9 mouse cellular contexts compared by ENCODE assay signal in the genomic region with DNA sequence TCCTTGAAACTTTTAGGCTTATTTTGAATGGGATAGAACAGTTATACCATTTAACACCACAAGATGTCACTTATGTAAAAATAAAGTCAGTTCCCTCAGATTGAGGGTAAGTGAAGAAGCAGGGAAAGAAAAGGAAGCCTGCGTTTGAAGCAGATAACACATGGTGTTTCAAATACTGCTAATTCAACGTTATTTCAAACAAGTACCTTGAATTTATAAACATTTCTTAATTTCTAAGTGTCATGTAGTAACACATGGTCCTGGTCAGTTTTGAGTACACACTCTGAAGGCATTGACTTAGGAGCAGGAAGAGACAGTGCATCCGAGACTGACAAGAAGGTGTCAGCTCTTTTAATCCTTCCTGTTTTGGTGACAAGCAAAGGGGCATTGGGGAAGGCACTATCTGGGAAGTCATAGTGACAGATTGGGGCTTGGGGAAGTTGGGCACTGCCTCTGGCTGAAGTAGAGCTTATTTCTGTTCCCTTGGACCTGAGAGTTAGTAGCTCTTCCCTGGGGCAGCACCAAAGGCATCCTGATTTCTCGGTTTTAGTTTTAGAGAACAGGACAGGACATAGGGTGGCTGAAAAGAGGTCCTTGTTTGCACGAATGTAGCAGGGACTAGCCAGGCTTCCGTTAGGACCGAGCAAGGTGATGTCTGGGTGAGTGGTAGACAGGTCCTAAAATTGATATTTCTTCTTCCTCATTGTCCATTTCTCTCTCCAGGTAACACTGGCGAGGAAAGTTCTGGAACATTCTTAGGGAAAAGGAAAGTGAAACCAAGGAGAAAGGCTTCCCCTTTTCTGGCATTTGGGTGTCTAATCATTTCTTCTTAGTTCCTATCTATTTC. TPM values are rescaled to one million over a fixed set of nuclear protein-coding genes. Genes with fewer than 3 reads are reported as not detected.
DNase-seq lines count a peak whose midpoint lies in the region; ATAC-seq and TF ChIP-seq lines count a peak whose summit lies in the region.
"Had no signal": no experiment of that assay in that cellular context is flagged by ENCODE, and none has a peak within 500 bp of the region (broad histone marks: within the 10 kb centered on the region; RNA-seq: fewer than 3 reads in every experiment).

No protein-coding gene starts in this region.

- H3K4me2 ChIP-seq in myocyte (ENCODE audit: low read depth) = peak overlapping the region; percentile 33

- peaks cover 5% of the 10 kb centered on the region for H3K4me1 ChIP-seq in lung, adult 2 months (ENCODE audit: control insufficient read depth, insufficient read depth, low read length)

- H3K4me3 ChIP-seq in lung, adult 2 months (replicated peaks; ENCODE audit: extremely low read depth, low read depth, low read length) = peak overlapping the region; percentile 70
- H3K4me3 ChIP-seq in myocyte = no peak overlapping the region

- H3K36me3 ChIP-seq in myocyte (ENCODE audit: control insufficient read depth, insufficient read depth) = no peaks in the 10 kb centered on the region

- 23% methylated on average over 8 of the region's 8 CpGs for WGBS in lung, adult 2 months

- H3K79me2 ChIP-seq in myocyte (ENCODE audit: control insufficient read depth, insufficient read depth) = peaks cover 10% of the 10 kb centered on the region

- no peaks in the 10 kb centered on the region for H3K27me3 ChIP-seq in myocyte (ENCODE audit: control insufficient read depth, insufficient read depth, insufficient read length)

- no peak overlapping the region for H3ac ChIP-seq in myocyte (ENCODE audit: control insufficient read depth, insufficient read length)

- peak; percentile 56; the same call in 1 of the 2 replicates for ATAC-seq in erythroid progenitor cell, adult 5-6 weeks (replicated peaks; ENCODE audit: low FRiP score, poor library complexity, severe bottlenecking)

- peak; percentile 17 for DNase-seq in embryo, embryonic 11 days
- no peak for DNase-seq in embryo, embryonic 10 days (ENCODE audit: low spot score)
- peak; percentile 17 for DNase-seq in lung, adult 2 months
- DNase-seq in lung, postnatal 10 days = no peak
- DNase-seq in adrenal gland, adult 2 months = no peak
- no peak for DNase-seq in cerebellum, adult 18-20 months
- DNase-seq: kidney, postnatal 36 days had no signal

- no peak for TF ChIP-seq POLR2A in lung, adult 2 months (IDR thresholded peaks at IDR 0.05; ENCODE audit: borderline replicate concordance, extremely low read depth, low read depth, low read length)
- no peak for TF ChIP-seq POLR2A in myocyte (IDR thresholded peaks at IDR 0.05; ENCODE audit: insufficient read length, low read depth)

- TF ChIP-seq CTCF in lung, adult 2 months (IDR thresholded peaks at IDR 0.05; ENCODE audit: insufficient read depth, low read length) = no peak

TF ChIP-seq in myocyte, 11 proteins besides CTCF, POLR2A, EP300 and RAD21:
- no peak for TF ChIP-seq SRF (IDR thresholded peaks at IDR 0.05; ENCODE audit: control insufficient read depth, insufficient read length, low read depth)
- no peak for TF ChIP-seq USF1 (IDR thresholded peaks at IDR 0.05; ENCODE audit: low read depth)
- no peak for TF ChIP-seq MYOG (IDR thresholded peaks at IDR 0.05; ENCODE audit: control insufficient read depth in 1 of 3, insufficient read depth in 1 of 3, insufficient read length in 2 of 3, low read depth in 2 of 3)
- no peak for TF ChIP-seq MYOD1 (IDR thresholded peaks at IDR 0.05; ENCODE audit: control insufficient read depth in 1 of 3, insufficient read length in 2 of 3, low read depth in 2 of 3)
- no peak for TF ChIP-seq TCF12 (IDR thresholded peaks at IDR 0.05; ENCODE audit: insufficient read depth, poor library complexity, severe bottlenecking)
- TF ChIP-seq POLR2AphosphoS2 (IDR thresholded peaks at IDR 0.05; ENCODE audit: insufficient read length, low read depth) = no peak
- no peak for TF ChIP-seq CEBPB (IDR thresholded peaks at IDR 0.05; ENCODE audit: insufficient read depth, poor library complexity, severe bottlenecking)
- TF ChIP-seq REST (IDR thresholded peaks at IDR 0.05; ENCODE audit: insufficient read depth, insufficient read length) = no peak
- no peak for TF ChIP-seq E2F4 (IDR thresholded peaks at IDR 0.05; ENCODE audit: insufficient read depth)
- TF ChIP-seq TCF3 (IDR thresholded peaks at IDR 0.05; ENCODE audit: insufficient read length, low read depth) = no peak
- no peak for TF ChIP-seq MAX (IDR thresholded peaks at IDR 0.05; ENCODE audit: low read depth)

RNA-seq across cellular contexts. Expression of a gene that starts 23.3 kb away (rescaled TPM):
- polyA plus RNA-seq in lung, adult 2 months (2012; rRNA removed) = 21.2 and 29.2 TPM in 2 replicates
- 17.6 and 17.7 TPM in 2 replicates for total RNA-seq in erythroid progenitor cell, adult 5-6 weeks (2015; ENCODE audit: low replicate concordance)
- total RNA-seq in erythroid progenitor cell, adult 5-6 weeks (2017; ENCODE audit: low replicate concordance) = 28.7 and 42.0 TPM in 2 replicates
- 29.3 TPM for polyA plus RNA-seq in myocyte (2012; fragmentation: generic; extraction: Trizol)
- total RNA-seq in adrenal gland, adult 2 months (2021) = 10 to 100 TPM; 40.5 to 55.6 TPM
- polyA plus RNA-seq in adrenal gland, adult 2 months (2012; rRNA removed) = 8.7 and 11.5 TPM in 2 replicates

Comparison
In these comparisons a context has a peak if more than half of its experiments do, and no peak if none do; other contexts are left out.
1. DNase-seq: peak in embryo, embryonic 11 days (single experiment) and lung, adult 2 months (single experiment); none in embryo, embryonic 10 days (single experiment), lung, postnatal 10 days (single experiment), adrenal gland, adult 2 months (single experiment) and cerebellum, adult 18-20 months (0 of 2).